Mouse (Mus musculus) neutrophil, adult 5-6 weeks (primary cell): ENCODE data around the gene Id2. TPM values are rescaled to one million over a fixed set of nuclear protein-coding genes. Genes with fewer than 3 reads are reported as not detected.

Source experiments
- ATAC-seq: fragments of 151-379, 151-347 bp; 2 replicates; pipeline ENCODE4 v1.8.0; 2017; ENCODE audit warnings: mild to moderate bottlenecking, moderate TSS enrichment; ENCODE audit not compliant: insufficient number of reproducible peaks, poor library complexity, low FRiP score, severe bottlenecking; ENCODE audit errors: extremely low read depth
- total RNA-seq: library from RNA; stranded (forward); fragments of 200-1000 nt; gene quantifications from 2 replicates; pipeline ENCODE4 v1.2.3, GENCODE M21; 2017

The Id2 gene
- total RNA-seq = 18.7 and 33.8 TPM in 2 replicates

DNA sequence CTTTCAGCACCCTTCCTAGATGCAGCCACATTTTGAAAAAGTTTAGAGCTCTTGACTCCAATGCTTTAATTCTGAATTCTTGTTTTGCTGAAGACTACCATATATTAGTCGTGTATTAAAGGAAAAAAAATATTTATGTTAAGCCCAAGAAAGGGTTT lies at the start of gene Id2:
Gene Id2, minus strand, starts transcription at position 89 of the 158 bp plus-strand sequence.
- no peak for ATAC-seq

DNA sequence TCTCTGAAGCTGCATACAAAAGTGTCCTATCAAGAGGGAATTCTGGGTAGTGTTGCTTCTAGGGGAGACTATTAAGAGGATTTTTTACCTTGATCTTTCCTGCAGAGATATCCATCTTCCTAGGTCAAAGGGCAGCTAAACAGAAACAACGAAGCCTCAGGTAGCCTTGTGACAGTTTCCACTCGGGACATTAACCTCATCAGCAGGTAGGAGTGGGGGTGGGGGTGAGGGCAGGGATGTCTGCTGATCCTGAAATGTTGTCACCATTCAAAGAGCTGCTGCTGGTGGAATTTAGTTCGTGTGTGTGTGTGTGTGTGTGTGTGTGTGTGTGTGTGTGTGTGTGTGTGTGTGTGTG lies 48.4 kb upstream of the Id2 start:
- no peak for ATAC-seq

DNA sequence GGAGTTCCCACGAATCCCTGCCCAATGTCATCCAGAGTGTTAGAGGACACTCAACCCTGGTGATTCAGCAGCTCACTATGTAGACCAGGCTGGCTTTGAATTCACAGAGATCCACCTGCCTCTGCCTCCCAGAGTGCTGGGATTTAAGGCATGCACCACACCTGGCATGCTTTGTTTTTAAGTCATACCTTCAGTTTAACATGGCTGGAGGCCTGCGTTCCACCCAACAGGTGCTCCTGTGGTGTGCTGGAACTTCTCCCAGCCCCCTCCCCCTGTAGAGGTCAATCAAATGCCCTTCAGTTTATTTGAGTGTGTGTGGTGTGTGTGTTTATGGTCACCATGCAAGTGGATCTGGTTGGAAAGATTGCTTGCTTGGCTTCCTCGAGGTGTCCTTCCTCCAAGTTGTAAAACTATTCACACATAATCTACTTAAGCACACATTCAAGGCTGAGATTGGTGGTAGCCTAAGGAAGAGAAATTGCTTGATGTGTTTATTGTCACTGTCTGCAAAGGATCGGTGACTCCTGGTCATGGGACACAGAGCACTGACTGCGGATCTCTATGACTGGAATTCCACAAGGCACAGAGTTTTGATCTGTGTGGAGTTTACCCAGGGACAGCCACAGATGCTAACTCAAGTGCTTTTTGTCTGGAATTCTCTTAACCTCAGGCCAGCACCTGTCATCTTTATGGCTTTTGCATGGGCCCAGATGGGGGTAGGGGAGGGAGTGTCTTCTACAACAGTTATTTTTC lies 47.8 kb upstream of the Id2 start:
- no peak for ATAC-seq

DNA sequence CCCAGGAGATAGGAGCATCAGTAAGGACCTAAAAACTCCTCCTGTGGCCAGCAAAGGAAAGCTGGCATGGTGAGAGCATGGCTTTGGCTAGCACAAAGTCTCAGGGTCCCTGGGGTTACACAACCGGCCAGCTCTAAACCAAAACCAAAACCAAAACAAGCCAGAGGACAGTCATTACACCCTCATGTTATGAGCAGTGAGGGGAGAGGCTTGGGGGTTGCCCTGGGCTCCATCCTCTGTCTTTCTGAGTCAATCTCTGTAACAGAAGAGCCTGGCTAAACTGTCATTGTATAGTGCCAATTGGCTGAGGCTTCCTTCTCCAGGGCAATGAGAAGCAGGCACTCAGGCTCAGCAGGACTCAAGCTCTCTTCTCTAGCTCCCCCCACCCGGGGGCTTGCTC lies 46.6 kb upstream of the Id2 start:
- ATAC-seq = no peak

DNA sequence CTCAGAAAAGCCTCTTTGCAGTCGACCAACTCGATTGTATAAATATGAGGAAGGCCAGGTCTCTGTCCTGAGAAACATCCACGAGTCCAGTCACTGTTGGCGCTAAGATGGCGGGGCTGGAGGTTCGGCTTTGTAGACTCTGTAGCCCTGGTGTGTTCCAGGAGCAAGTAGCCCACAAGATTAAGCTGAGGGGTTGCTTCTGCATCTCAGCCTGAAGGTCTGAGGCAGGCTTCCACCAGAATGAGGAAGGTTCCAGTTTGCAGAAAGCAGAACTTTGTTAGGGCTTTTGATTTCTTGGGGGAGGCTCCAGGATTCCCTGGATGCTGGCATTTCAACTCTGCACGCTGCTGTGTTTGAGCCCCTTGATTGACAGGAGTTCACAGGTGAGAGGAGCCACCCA lies 45.3 kb upstream of the Id2 start:
- ATAC-seq = no peak

DNA sequence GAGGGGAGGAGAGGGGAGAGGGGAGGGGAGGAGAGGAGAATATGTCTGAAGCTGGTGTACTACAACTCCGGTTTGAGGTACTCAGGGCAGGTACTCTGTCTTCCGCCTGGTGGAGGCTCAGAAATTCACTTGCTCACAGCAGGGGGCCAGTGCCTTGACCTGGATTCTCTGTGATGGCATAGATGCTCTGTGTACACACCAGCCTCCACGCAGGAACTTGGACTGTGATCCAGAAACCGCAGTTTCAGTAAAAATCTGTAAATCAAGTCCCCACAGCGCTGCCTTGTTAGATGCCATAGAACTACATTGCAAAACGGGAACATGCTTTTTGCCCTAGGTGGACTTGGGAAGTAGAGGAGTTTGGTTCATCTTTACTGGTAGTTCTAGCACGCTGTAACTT lies 44.4 kb upstream of the Id2 start:
- no peak for ATAC-seq

DNA sequence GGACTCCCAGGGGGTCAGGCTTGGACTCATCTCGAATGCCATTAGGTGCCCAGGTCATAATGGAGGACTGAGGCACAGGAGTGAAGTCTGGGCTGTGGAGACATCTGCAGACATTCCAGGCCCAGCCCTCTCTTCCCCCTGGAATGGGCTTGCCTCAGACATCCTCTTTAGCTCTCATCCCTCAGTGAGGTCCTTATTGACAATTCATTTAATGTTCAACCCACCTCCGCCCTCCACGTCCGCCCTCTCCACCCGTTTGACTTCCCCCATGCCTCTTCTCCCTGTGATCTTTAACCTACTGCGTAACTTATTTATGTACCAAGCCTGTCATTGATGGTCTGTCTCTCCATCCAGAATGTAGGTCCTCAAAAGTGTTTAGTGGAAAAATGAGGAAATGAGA lies 43.2 kb upstream of the Id2 start:
- no peak for ATAC-seq

DNA sequence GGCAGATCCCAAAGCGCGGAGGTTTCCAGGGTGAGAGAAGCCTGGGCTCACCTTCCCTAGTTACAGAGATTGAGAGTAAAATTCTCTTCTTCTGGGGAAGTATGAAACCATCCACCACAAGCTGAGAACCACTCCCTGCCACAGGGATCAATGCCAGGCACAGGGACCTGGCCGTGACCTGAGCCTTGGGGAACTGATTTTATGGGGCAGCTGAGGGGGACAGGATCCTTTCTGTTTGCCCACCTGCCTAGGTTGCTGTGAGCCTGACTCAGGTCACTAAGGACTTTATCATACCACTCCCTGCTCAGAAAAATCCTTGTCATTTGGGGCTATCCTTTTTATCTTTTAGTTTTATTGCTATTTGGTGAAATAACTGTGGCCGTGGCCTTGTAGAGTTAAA lies 41.7 kb upstream of the Id2 start:
- ATAC-seq = no peak

DNA sequence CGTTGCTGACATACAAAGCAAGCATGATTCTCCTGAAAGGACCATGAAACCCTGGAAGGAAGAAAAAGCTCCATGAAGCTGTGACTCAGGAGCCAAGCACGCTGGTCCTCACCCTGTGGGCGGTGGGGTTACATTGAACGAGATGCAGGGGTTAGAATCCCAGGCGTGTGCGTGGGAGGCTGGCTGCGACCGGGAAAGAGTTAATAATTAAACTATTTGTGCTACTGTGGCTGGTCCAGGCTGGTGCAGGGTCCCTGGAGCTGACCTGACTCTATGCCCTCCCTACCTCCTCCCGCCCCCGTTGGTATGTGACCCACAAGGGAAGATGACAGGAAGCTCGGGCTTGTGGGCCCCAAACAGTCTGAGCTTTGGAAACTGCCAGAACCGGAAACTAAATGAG lies 35.1 kb upstream of the Id2 start:
- ATAC-seq = no peak

DNA sequence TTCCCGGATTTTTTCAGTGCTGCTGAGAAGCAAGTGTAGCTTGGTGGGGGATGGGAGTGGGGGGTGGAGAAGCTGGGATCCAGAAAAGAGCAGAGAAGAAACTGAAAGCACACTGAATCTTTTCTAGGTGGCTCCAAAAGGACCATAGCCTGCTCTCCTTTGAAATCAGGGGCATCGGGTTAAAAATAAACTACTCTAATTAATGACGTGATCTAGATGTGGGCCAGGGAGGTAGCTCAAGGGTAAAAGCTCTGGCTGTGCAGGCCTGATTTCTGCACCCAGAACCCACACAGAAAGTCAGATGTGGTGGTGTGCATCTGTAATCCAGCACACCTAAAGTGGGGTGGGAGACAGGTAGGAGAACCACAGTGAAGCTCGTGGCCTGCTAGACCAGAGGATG lies 30.7 kb upstream of the Id2 start:
- no peak for ATAC-seq

DNA sequence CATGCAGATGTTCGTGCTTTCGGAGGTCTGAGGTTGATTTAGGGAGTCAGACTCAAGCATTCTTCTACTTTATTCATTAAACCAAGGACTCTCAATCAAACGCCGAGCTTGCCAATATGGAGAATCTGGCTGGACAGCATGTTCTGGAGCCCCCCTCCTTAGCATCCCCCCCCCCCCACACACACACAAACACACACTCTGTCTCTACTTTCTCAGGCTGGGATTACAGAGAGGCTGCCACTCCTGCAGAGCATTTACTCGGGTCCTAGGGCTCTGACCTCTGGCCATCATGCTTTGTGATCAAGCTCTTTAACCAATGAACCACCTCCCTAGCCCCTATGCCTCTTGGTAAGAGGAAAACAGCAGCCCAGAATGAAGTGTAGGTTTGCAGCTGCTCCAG lies 29.3 kb upstream of the Id2 start:
- no peak for ATAC-seq

DNA sequence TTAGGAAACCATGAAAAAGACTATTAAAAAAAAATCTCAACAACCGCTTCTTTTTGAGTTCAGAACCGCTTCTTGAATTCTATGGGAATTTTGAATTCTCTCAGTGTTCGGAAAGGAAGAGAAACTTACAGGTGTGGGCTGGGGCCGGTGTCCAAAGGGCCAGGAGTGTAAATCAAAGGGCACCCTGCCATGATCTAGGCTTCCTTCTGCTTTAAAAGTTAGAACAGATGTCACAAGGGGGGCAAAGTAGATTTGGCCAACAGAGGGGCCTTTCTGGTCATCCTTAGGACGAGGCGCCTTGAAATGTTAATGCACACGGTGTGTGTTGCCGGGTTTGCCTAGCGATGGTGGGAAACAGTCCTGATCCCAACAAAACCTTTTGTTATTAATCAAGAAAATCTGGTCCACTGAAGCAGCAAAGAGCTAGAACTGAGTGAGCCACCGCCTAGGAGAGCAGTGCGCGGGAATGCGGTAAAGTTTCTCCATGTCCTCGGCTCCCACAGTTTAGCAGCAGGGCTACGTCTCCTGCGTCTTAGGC lies 28.4 kb upstream of the Id2 start:
- ATAC-seq = no peak

DNA sequence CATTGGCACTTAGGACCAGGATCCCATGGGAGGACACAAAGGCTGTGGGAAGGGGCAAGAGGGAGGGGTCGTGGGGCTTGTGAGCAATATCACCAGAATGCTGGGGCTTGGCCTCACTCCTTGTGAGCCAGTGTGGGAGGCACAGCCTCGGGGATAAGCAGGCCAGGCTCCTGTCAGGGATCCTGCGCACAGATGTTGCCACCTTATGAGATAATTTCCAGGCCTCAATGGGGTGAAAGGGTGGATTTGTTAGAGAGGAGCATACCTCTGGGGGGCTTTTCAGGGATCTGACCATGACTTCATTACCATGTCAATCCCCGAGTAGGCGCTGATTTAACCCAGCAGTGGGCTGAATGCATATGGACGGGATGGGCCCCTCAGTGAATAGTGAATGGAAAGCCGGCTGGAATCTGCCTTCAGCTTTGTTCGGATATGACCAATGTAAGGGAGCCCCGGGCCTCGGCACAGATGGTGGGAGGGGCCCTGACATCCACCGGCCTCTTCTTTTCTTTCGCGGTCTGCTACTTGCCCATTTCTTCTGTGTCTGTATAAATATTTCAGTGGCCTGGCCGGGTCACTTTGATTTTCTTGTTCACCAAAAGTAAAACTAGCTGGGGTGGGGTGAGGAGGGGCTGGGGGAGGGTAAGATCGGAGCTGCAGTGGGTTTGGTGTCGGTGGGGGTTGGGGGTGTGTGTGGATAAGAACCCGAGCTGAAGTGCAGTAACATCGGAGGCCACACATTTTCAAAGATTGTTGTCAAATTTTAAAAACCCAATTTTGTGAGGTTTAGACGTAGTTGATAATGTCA lies 27.7 kb upstream of the Id2 start:
- ATAC-seq = no peak

DNA sequence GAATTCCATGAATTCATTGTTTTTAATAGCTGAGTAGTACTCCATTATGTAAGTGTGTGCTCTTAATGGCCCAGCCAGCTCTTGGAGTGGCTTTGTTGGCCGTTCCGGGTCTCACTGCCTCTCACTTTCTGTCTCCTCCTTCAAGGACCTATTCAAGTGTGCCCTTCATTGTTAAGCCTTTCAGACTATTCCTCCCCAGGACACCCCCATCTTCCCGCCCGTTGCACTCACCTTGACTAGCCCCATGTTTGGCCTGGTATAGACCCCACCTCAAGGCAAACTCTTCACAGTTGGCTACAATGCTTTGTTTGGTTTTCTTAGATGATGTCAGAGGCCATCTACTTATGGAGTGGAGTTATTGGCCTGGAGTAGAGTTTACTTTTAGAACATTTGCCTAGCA lies 23.8 kb upstream of the Id2 start:
- ATAC-seq = no peak

DNA sequence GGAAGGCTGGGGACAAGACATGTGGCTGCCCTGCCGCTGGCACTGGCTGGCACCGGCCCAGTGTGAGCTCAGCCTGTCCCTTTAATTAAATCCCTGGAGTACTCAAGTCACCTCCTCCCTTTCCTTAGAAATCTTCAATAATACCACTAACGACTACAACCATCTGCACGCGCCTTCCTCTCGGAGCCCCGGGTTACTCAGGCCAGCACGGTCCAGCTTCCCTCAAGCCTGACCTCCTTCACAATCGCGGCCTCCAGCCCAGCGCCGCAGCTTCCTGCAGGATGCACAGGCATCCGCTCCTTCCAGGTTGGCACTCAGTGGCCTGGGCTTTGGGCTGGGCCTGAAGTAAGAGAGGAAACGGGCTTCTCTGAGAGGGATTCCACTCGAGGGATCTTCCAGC lies 22.3 kb upstream of the Id2 start:
- ATAC-seq = no peak

DNA sequence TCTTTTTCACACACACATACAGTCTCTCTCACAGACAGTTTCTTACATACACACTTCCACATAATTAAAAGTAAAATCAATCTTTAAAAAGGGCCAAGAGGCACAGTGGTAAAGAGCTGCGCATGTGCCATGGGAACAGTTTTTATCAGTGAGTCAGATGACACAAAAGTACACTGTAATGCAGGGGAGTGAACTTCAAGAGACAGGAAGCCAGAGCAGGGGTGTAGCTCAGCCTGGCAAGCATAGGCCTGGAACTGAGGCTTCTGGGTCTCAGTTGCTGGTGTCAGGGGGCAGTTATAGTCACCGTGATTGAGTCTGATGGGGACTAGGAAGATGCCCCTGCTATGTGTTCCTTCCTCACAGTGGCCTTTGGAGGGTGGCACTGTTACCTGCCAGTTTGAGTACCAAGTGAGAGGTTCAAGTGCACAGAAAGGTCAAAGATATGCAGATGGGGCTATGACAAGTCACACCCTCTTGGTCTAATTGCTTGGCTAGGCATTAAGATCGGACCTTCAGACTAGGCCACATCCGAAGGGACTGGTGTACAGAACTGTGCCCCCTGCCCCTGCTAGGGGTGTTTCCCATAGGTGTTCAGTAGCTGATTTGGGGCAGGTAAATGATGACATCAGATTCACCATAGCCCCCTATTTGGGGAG lies 21.0 kb upstream of the Id2 start:
- no peak for ATAC-seq

DNA sequence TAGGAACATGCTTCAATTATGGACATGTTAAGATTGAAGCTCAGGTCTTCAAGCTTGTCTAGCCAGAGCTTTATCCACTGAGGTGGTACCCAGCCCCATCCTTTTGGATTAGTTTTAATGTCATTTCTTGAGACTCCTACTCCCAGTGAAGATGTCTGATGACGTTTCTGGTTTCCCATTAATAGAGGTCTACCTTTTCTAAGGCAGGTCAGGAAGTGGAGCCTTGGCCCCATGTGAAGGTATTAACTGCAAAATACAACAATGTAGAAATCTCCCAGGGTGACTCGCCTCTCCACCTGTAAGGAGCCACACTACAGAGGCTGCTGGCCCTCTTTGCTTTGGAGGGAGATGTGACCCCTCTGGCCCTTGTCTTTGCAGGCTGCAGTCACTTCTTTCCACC lies 19.2 kb upstream of the Id2 start:
- no peak for ATAC-seq

DNA sequence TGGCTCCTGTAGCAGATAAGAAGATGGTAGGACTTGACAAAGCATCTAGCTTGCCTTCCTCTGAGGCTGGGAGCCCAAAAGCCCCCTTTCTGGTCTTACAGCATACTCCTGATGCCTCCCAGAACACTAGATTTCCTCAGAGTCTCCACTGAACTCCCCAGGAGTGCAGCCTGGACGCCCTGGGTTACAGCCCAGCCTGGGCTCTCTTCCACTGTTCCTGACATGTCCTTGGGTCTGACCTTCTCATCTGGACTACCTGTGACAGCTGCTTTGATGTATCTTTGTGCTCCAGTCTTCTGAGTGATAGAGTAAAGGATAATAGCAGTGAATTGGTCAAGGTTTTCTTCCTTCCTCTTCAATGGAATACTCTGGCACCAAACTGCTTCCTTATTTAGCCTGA lies 17.5 kb upstream of the Id2 start:
- no peak for ATAC-seq

DNA sequence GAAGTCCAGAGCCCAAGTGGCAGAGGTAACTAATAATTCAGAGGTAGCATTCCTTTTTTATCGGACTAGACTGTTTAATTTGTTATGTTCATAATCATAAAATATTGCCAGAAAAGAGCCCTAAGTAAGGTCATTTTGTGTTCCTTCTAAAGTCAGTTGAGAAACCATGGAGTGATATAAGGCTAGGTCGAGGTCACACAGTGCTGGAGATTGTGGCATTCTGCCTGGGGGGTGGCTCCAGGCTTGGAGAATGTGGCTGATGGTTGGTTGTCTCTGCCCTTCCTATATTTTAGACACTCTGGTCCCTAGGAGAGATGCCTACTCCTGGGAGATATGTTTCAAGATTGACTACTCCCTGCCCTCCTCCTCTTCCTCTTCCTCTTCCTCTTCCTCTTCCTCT lies 16.4 kb upstream of the Id2 start:
- ATAC-seq = no peak

DNA sequence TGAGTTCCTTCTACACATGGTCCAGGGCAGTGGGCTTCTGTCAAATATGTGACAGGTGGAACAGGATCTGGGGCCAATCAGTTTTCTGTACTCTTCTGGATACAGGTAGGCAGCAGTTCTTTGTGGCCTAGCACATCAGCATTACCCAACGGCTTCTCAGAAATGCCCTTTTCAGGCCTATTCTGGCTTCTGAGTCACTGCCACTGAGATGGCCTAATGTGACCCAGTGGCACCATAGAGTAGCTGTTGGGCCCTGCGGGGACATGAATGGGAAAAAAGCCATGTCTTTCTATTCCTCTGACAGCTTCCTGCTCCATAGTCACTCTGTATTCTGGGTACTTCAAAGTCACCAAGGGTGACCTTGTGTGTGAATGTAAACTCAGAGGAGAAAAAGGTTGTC lies 15.9 kb upstream of the Id2 start:
- ATAC-seq = no peak
